Mouse (Mus musculus): ENCODE measurements around the gene Lbh. TPM values are rescaled to one million over a fixed set of nuclear protein-coding genes. Genes with fewer than 3 reads are reported as not detected.

Lbh gene
- polyA plus RNA-seq, 1 experiment from 2014 or later: 6.5 TPM

- H3K4me3 ChIP-seq (ENCODE audit: low read length): no peak overlapping the region
- no peak overlapping the region for H3K27ac ChIP-seq (ENCODE audit: low read depth, low read length)
- H3K36me3 ChIP-seq (ENCODE audit: control insufficient read depth, insufficient read depth, low read length): peaks cover 20% of the 10 kb centered on the region
- no peak overlapping the region for H3K9ac ChIP-seq (ENCODE audit: low read depth, low read length)
- WGBS: 79% methylated on average over 5 of the region's 5 CpGs
- H3K4me1 ChIP-seq (ENCODE audit: control insufficient read depth, insufficient read depth, low read depth, low read length): no peaks in the 10 kb centered on the region; the same call in 1 of the 2 replicates
- H3K9me3 ChIP-seq (ENCODE audit: control insufficient read depth, low read length): no peaks in the 10 kb centered on the region
- H3K4me2 ChIP-seq (ENCODE audit: low read length): no peak overlapping the region
- H3K27me3 ChIP-seq (replicated peaks; ENCODE audit: control insufficient read depth, insufficient read depth, low read length): no peaks in the 10 kb centered on the region
- no peak for ATAC-seq
These were observed 26.3 kb downstream of the Lbh start for GRCm38 (mm10) chr17:72944368-72944767.

- H3K36me3 ChIP-seq (ENCODE audit: control insufficient read depth, insufficient read depth, low read length): peaks cover under 1% of the 10 kb centered on the region
- no peaks in the 10 kb centered on the region for H3K27me3 ChIP-seq (replicated peaks; ENCODE audit: control insufficient read depth, insufficient read depth, low read length)
- no peak overlapping the region for H3K27ac ChIP-seq (ENCODE audit: low read depth, low read length)
- H3K9me3 ChIP-seq (ENCODE audit: control insufficient read depth, low read length): no peaks in the 10 kb centered on the region
- ATAC-seq: no peak
- no peaks in the 10 kb centered on the region; the same call in 1 of the 2 replicates for H3K4me1 ChIP-seq (ENCODE audit: control insufficient read depth, insufficient read depth, low read depth, low read length)
- H3K4me2 ChIP-seq (ENCODE audit: low read length): no peak overlapping the region
- H3K4me3 ChIP-seq (ENCODE audit: low read length): no peak overlapping the region
- WGBS: 68% methylated on average over 6 of the region's 6 CpGs
- H3K9ac ChIP-seq (ENCODE audit: low read depth, low read length): no peak overlapping the region
These were observed 29.2 kb downstream of the Lbh start for GRCm38 (mm10) chr17:72947111-72947859.

GRCm38 (mm10) chr17:72948119-72948518, 30.0 kb downstream of the Lbh start:
- Histone ChIP-seq H3K4me1 (ENCODE audit: control insufficient read depth, insufficient read depth, low read depth, low read length) (no peaks in the 10 kb centered on the region; the same call in 1 of the 2 replicates), H3K36me3 (ENCODE audit: control insufficient read depth, insufficient read depth, low read length) (no peaks in the 10 kb centered on the region; the same call in 1 of the 2 replicates), H3K4me3 (ENCODE audit: low read length) (no peak overlapping the region), H3K27me3 (replicated peaks; ENCODE audit: control insufficient read depth, insufficient read depth, low read length) (no peaks in the 10 kb centered on the region), H3K9me3 (ENCODE audit: control insufficient read depth, low read length) (no peaks in the 10 kb centered on the region), H3K9ac (ENCODE audit: low read depth, low read length) (no peak overlapping the region), H3K27ac (ENCODE audit: low read depth, low read length) (no peak overlapping the region), H3K4me2 (ENCODE audit: low read length) (no peak overlapping the region)
- WGBS: 83% methylated on average over 9 of the region's 9 CpGs
- no peak for ATAC-seq

DNA sequence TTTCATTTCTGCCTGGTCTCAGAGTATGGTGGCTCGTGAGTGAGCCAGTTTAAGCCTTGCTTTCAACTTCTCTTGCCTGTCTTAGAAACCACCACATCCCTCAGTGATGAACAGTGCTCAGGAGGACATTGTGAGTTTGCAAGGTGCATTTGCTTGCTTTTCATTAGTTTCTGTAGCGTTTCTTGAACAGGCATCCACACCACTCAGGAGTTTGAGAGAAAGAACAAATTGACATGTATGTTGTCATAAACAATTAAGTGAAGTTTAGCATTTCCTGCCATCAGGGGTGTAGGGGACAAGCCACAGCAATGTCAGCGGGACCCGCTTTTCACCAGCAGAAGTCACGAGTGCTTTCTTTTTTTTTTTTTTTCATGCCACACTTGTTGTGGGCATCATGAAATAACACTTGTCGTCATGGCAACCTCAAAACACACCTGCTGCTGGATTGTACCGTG, 31.2 kb downstream of the Lbh start:
- Histone ChIP-seq H3K36me3 (ENCODE audit: control insufficient read depth, insufficient read depth, low read length) (no peaks in the 10 kb centered on the region), H3K4me2 (ENCODE audit: low read length) (no peak overlapping the region), H3K27me3 (replicated peaks; ENCODE audit: control insufficient read depth, insufficient read depth, low read length) (no peaks in the 10 kb centered on the region), H3K9me3 (ENCODE audit: control insufficient read depth, low read length) (no peaks in the 10 kb centered on the region), H3K27ac (ENCODE audit: low read depth, low read length) (no peak overlapping the region), H3K9ac (ENCODE audit: low read depth, low read length) (no peak overlapping the region), H3K4me1 (ENCODE audit: control insufficient read depth, insufficient read depth, low read depth, low read length) (no peaks in the 10 kb centered on the region; the same call in 1 of the 2 replicates), H3K4me3 (ENCODE audit: low read length) (no peak overlapping the region)
- no peak for ATAC-seq
- 80% methylated on average over 7 of the region's 7 CpGs for WGBS

GRCm38 (mm10) chr17:72951331-72951730, 33.2 kb downstream of the Lbh start:
- no peaks in the 10 kb centered on the region for H3K27me3 ChIP-seq (replicated peaks; ENCODE audit: control insufficient read depth, insufficient read depth, low read length)
- no peak for ATAC-seq
- H3K4me3 ChIP-seq (ENCODE audit: low read length): no peak overlapping the region
- H3K4me1 ChIP-seq (ENCODE audit: control insufficient read depth, insufficient read depth, low read depth, low read length): no peaks in the 10 kb centered on the region; the same call in 1 of the 2 replicates
- H3K9me3 ChIP-seq (ENCODE audit: control insufficient read depth, low read length): no peaks in the 10 kb centered on the region
- H3K27ac ChIP-seq (ENCODE audit: low read depth, low read length): no peak overlapping the region
- 76% methylated on average over 6 of the region's 6 CpGs for WGBS
- H3K36me3 ChIP-seq (ENCODE audit: control insufficient read depth, insufficient read depth, low read length): no peaks in the 10 kb centered on the region
- no peak overlapping the region for H3K4me2 ChIP-seq (ENCODE audit: low read length)
- H3K9ac ChIP-seq (ENCODE audit: low read depth, low read length): no peak overlapping the region

GRCm38 (mm10) chr17:72953811-72954685, 35.9 kb downstream of the Lbh start:
- WGBS: 91% methylated on average over 6 of the region's 6 CpGs

GRCm38 (mm10) chr17:72955534-72955933, 37.4 kb downstream of the Lbh start:
- Histone ChIP-seq H3K27ac (ENCODE audit: low read depth, low read length) (no peak overlapping the region), H3K9ac (ENCODE audit: low read depth, low read length) (no peak overlapping the region), H3K9me3 (ENCODE audit: control insufficient read depth, low read length) (no peaks in the 10 kb centered on the region), H3K4me1 (ENCODE audit: control insufficient read depth, insufficient read depth, low read depth, low read length) (no peaks in the 10 kb centered on the region), H3K4me3 (ENCODE audit: low read length) (no peak overlapping the region), H3K27me3 (replicated peaks; ENCODE audit: control insufficient read depth, insufficient read depth, low read length) (no peaks in the 10 kb centered on the region), H3K4me2 (ENCODE audit: low read length) (no peak overlapping the region), H3K36me3 (ENCODE audit: control insufficient read depth, insufficient read depth, low read length) (no peaks in the 10 kb centered on the region)
- ATAC-seq: no peak
- WGBS: 45% methylated on average over 2 of the region's 2 CpGs

More at GRCm38 (mm10) chr17:72953811-72954685, 35.9 kb downstream of the Lbh start:
- Histone ChIP-seq H3K4me3 (ENCODE audit: low read length) (no peak overlapping the region), H3K27me3 (replicated peaks; ENCODE audit: control insufficient read depth, insufficient read depth, low read length) (no peaks in the 10 kb centered on the region), H3K9me3 (ENCODE audit: control insufficient read depth, low read length) (no peaks in the 10 kb centered on the region), H3K36me3 (ENCODE audit: control insufficient read depth, insufficient read depth, low read length) (no peaks in the 10 kb centered on the region), H3K4me1 (ENCODE audit: control insufficient read depth, insufficient read depth, low read depth, low read length) (no peaks in the 10 kb centered on the region), H3K27ac (ENCODE audit: low read depth, low read length) (no peak overlapping the region), H3K4me2 (ENCODE audit: low read length) (no peak overlapping the region), H3K9ac (ENCODE audit: low read depth, low read length) (no peak overlapping the region)
- no peak for ATAC-seq

DNA sequence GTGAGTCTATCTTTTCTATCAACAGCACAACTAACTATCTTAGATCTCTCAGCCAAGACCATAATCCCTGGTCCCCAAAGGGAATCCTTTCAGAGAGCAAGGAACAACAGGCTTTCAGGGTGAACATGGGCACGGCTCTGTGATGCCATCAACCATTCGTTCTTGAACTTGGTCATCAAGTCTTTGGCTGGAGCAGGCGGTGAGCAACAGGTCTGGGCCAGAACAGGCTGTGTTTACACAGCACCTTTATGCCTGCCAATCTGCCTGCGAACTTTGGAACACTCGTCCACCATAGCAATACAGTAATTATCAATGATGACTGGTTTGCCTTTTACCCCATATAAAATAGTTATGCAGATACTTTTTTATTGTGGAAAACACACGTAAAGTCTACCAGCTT, 38.9 kb downstream of the Lbh start:
- 93% methylated on average over 6 of the region's 6 CpGs for WGBS

DNA sequence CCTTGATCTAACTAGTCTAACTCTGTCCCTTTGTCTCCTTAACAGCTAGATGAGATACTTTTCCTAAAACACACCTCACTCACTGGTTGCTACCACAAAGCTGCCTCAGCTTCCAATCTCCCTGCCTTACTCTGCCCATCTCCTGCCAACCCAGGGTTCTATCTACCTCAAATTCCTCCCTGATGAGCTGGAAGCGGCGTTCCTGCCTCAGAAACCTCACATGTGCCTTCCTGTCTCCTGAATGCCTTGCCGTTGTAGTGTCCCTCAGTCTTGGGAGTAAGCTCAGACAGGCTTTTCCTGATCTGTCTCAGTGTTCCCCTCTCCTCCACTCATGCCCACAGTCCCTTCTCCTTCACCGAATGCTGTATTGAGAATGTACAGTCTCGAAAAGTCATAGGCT, 40.8 kb downstream of the Lbh start:
- Histone ChIP-seq H3K4me1 (ENCODE audit: control insufficient read depth, insufficient read depth, low read depth, low read length) (no peaks in the 10 kb centered on the region), H3K4me2 (ENCODE audit: low read length) (no peak overlapping the region), H3K27me3 (replicated peaks; ENCODE audit: control insufficient read depth, insufficient read depth, low read length) (no peaks in the 10 kb centered on the region), H3K4me3 (ENCODE audit: low read length) (no peak overlapping the region), H3K9ac (ENCODE audit: low read depth, low read length) (no peak overlapping the region), H3K36me3 (ENCODE audit: control insufficient read depth, insufficient read depth, low read length) (no peaks in the 10 kb centered on the region), H3K9me3 (ENCODE audit: control insufficient read depth, low read length) (no peaks in the 10 kb centered on the region), H3K27ac (ENCODE audit: low read depth, low read length) (no peak overlapping the region)
- no peak for ATAC-seq
- 91% methylated on average over 5 of the region's 5 CpGs for WGBS

More for the DNA sequence above, 38.9 kb downstream of the Lbh start:
- no peak for ATAC-seq
- Histone ChIP-seq H3K4me2 (ENCODE audit: low read length) (no peak overlapping the region), H3K9me3 (ENCODE audit: control insufficient read depth, low read length) (no peaks in the 10 kb centered on the region), H3K36me3 (ENCODE audit: control insufficient read depth, insufficient read depth, low read length) (no peaks in the 10 kb centered on the region), H3K4me1 (ENCODE audit: control insufficient read depth, insufficient read depth, low read depth, low read length) (no peaks in the 10 kb centered on the region), H3K9ac (ENCODE audit: low read depth, low read length) (no peak overlapping the region), H3K27me3 (replicated peaks; ENCODE audit: control insufficient read depth, insufficient read depth, low read length) (no peaks in the 10 kb centered on the region), H3K4me3 (ENCODE audit: low read length) (no peak overlapping the region), H3K27ac (ENCODE audit: low read depth, low read length) (no peak overlapping the region)
